Mouse (Mus musculus): ENCODE measurements around the gene Sept7. TPM values are rescaled to one million over a fixed set of nuclear protein-coding genes. Genes with fewer than 3 reads are reported as not detected.

Gene Sept7
- polyA plus RNA-seq (2011; ENCODE audit: insufficient read length, low read depth, missing spikeins): 417 and 495 TPM in 2 replicates

DNA sequence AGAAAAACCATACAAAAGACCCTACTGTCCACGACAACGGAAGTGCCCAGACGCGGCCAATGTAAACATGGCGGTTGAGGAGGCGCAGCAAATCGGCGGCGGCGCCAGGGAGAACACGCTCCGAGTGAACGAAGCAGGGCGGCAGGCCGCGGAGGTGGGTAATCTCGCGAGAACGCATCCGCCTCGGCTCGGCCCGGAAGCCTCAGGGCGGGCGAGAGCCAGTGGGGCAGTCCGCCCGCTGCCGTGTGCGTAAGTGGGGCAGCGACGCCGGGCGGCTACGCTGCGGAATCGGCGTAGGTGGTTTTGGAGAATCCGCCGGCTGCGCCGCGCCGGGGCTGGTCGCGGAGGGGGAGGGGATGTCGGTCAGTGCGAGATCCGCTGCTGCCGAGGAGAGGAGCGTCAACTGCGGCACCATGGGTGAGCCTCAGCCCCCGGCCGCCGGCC is at the start of gene Sept7:
Sept7 (plus strand) TSS at position 157 of the 444 bp plus-strand sequence.
- Histone ChIP-seq H3K4me1 (ENCODE audit: control insufficient read depth, insufficient read depth, low read length) (peaks cover 4% of the 10 kb centered on the region; the same call in 1 of the 2 replicates), H3K27ac (ENCODE audit: insufficient read depth, low read length) (peak within 1 kb of the TSS; percentile 93), H3K4me3 (ENCODE audit: insufficient read depth, low read length) (peak within 1 kb of the TSS; percentile 90)
- TF ChIP-seq CTCF (IDR thresholded peaks at IDR 0.05; ENCODE audit: borderline replicate concordance, insufficient read depth, low read length): no peak
- peak; percentile 66 for TF ChIP-seq POLR2A (IDR thresholded peaks at IDR 0.05; ENCODE audit: low read depth, low read length)

- H3K4me1 ChIP-seq (ENCODE audit: control insufficient read depth, insufficient read depth, low read length): peaks cover 12% of the 10 kb centered on the region
- H3K27ac ChIP-seq (ENCODE audit: insufficient read depth, low read length): peak overlapping the region; percentile 47; the same call in 1 of the 2 replicates
- TF ChIP-seq POLR2A (IDR thresholded peaks at IDR 0.05; ENCODE audit: low read depth, low read length): no peak
- TF ChIP-seq CTCF (IDR thresholded peaks at IDR 0.05; ENCODE audit: borderline replicate concordance, insufficient read depth, low read length): no peak
- H3K4me3 ChIP-seq (ENCODE audit: insufficient read depth, low read length): no peak overlapping the region
These were observed 44.0 kb upstream of the Sept7 start for GRCm38 (mm10) chr9:25208087-25208803.

GRCm38 (mm10) chr9:25212309-25213163 is 39.7 kb upstream of the Sept7 start:
- H3K27ac ChIP-seq (ENCODE audit: insufficient read depth, low read length): peak overlapping the region; percentile 81
- peaks cover 20% of the 10 kb centered on the region for H3K4me1 ChIP-seq (ENCODE audit: control insufficient read depth, insufficient read depth, low read length)
- TF ChIP-seq POLR2A (IDR thresholded peaks at IDR 0.05; ENCODE audit: low read depth, low read length) (no peak), CTCF (IDR thresholded peaks at IDR 0.05; ENCODE audit: borderline replicate concordance, insufficient read depth, low read length) (no peak)
- no peak overlapping the region for H3K4me3 ChIP-seq (ENCODE audit: insufficient read depth, low read length)

DNA sequence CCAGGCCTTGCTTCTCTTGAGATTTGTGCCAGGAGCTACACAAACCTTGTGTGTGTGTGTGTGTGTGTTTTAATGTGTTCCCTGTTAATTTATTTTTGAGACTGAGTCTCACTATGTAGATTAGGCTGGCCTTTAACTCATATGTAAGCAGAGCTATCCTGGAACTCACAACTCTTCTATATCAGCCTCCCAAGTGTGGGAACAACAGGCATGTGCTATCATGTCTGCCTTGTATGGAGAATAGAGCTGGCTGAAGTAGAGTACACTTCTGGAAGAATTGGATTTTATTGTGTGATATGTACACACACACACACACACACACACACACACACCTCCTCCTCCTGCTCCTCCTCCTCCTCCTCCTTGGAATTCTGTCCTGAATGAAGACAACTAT is 39.1 kb upstream of the Sept7 start:
- Histone ChIP-seq H3K27ac (ENCODE audit: insufficient read depth, low read length) (peak overlapping the region; percentile 81), H3K4me1 (ENCODE audit: control insufficient read depth, insufficient read depth, low read length) (peaks cover 19% of the 10 kb centered on the region), H3K4me3 (ENCODE audit: insufficient read depth, low read length) (no peak overlapping the region)
- TF ChIP-seq CTCF (IDR thresholded peaks at IDR 0.05; ENCODE audit: borderline replicate concordance, insufficient read depth, low read length) (no peak), POLR2A (IDR thresholded peaks at IDR 0.05; ENCODE audit: low read depth, low read length) (no peak)

- H3K4me1 ChIP-seq (ENCODE audit: control insufficient read depth, insufficient read depth, low read length): peaks cover 20% of the 10 kb centered on the region
- H3K27ac ChIP-seq (ENCODE audit: insufficient read depth, low read length): peak overlapping the region; percentile 34
- TF ChIP-seq POLR2A (IDR thresholded peaks at IDR 0.05; ENCODE audit: low read depth, low read length) (no peak), CTCF (IDR thresholded peaks at IDR 0.05; ENCODE audit: borderline replicate concordance, insufficient read depth, low read length) (no peak)
- no peak overlapping the region for H3K4me3 ChIP-seq (ENCODE audit: insufficient read depth, low read length)
These were observed 36.8 kb upstream of the Sept7 start for GRCm38 (mm10) chr9:25215411-25215810.

DNA sequence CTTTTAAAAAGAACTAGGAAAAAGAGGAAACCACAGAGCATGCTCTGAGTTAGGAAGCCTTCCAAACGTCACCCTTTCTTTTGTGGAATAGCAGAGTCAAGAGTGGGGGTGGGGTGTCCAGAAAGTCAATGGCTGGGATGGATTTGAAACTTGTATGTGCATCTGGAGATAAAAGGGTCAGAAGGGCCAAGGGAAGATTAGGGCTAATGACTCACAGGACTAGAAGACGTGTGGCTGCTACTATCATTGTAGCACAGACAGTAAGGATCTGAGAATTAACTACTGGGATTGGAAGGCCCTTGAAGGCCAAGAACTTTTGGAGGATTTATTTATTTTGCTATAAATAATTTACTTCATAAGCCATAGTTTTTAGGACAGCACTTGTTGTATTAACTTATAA is 36.0 kb upstream of the Sept7 start:
- no peak overlapping the region for H3K4me3 ChIP-seq (ENCODE audit: insufficient read depth, low read length)
- H3K27ac ChIP-seq (ENCODE audit: insufficient read depth, low read length): no peak overlapping the region
- TF ChIP-seq POLR2A (IDR thresholded peaks at IDR 0.05; ENCODE audit: low read depth, low read length) (no peak), CTCF (IDR thresholded peaks at IDR 0.05; ENCODE audit: borderline replicate concordance, insufficient read depth, low read length) (no peak)
- peaks cover 22% of the 10 kb centered on the region for H3K4me1 ChIP-seq (ENCODE audit: control insufficient read depth, insufficient read depth, low read length)

DNA sequence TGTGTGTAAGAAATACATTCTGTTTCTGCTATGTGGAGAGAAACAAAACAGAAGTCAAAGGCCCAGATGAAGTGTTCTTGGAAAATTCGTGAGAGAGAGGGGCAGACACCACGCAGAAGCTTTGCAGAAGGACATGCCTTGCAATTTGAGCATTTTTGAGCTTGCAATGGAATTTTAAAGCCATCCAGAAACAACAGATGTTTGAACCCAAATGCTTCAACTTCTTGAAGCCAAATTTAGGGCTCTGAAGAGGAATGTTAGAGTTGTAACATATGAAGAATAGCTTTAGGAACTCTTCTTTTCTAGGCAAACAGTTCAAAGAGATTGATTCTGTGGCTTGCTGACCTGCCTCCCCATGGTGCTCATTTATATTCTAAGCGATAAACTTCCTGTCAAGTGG is 33.3 kb upstream of the Sept7 start:
- TF ChIP-seq CTCF (IDR thresholded peaks at IDR 0.05; ENCODE audit: borderline replicate concordance, insufficient read depth, low read length) (no peak), POLR2A (IDR thresholded peaks at IDR 0.05; ENCODE audit: low read depth, low read length) (no peak)
- Histone ChIP-seq H3K4me1 (ENCODE audit: control insufficient read depth, insufficient read depth, low read length) (peaks cover 11% of the 10 kb centered on the region), H3K4me3 (ENCODE audit: insufficient read depth, low read length) (no peak overlapping the region), H3K27ac (ENCODE audit: insufficient read depth, low read length) (peak overlapping the region; percentile 98)

DNA sequence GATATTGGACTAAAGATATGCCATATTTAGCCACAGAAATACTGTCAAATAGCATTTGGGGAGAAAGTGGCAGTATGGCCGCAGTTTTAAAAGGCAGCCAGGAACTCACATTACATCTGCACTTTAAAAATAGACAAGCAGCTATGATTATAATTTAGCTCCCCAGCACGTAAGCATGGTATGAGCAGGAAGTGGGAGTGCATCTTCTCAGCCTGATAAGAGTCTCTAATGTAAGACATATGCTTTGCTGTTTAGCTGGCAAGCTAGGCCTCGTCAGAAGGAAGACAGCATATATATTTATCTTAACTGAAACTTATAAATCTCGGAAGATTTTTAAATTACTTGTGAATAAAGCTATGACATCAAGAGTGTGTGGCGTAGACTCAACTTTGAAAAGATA is 32.4 kb upstream of the Sept7 start:
- H3K4me1 ChIP-seq (ENCODE audit: control insufficient read depth, insufficient read depth, low read length): peaks cover 11% of the 10 kb centered on the region
- peak overlapping the region; percentile 98 for H3K27ac ChIP-seq (ENCODE audit: insufficient read depth, low read length)
- TF ChIP-seq POLR2A (IDR thresholded peaks at IDR 0.05; ENCODE audit: low read depth, low read length): no peak
- TF ChIP-seq CTCF (IDR thresholded peaks at IDR 0.05; ENCODE audit: borderline replicate concordance, insufficient read depth, low read length): no peak
- no peak overlapping the region for H3K4me3 ChIP-seq (ENCODE audit: insufficient read depth, low read length)

- TF ChIP-seq POLR2A (IDR thresholded peaks at IDR 0.05; ENCODE audit: low read depth, low read length) (no peak), CTCF (IDR thresholded peaks at IDR 0.05; ENCODE audit: borderline replicate concordance, insufficient read depth, low read length) (no peak)
- no peak overlapping the region for H3K27ac ChIP-seq (ENCODE audit: insufficient read depth, low read length)
- H3K4me1 ChIP-seq (ENCODE audit: control insufficient read depth, insufficient read depth, low read length): peaks cover 2% of the 10 kb centered on the region; the same call in 1 of the 2 replicates
- H3K4me3 ChIP-seq (ENCODE audit: insufficient read depth, low read length): no peak overlapping the region
These were observed 27.3 kb upstream of the Sept7 start for GRCm38 (mm10) chr9:25224959-25225358.
